Mouse (Mus musculus) megakaryocyte, embryonic 14.5 days (primary cell): ENCODE measurements around the gene Zfp536.

Experiments used
- FLI1 ChIP-seq: IDR thresholded peaks from 2 replicates; pipeline ENCODE4 v1.6.1; 2012; ENCODE audit warnings: low read length, inconsistent platforms, mixed read lengths
- GATA1 ChIP-seq: IDR thresholded peaks from 3 replicates; pipeline ENCODE4 v1.6.1; 2012; ENCODE audit warnings: mixed read lengths, low read length, inconsistent platforms, borderline replicate concordance

- TF ChIP-seq GATA1 (no peak), FLI1 (no peak)
Observed at GRCm38 (mm10) chr7:37681335-37681734, 92.1 kb downstream of the Zfp536 start.
